Mouse (Mus musculus): Measurements from ENCODE around the gene Smc5.

DNA sequence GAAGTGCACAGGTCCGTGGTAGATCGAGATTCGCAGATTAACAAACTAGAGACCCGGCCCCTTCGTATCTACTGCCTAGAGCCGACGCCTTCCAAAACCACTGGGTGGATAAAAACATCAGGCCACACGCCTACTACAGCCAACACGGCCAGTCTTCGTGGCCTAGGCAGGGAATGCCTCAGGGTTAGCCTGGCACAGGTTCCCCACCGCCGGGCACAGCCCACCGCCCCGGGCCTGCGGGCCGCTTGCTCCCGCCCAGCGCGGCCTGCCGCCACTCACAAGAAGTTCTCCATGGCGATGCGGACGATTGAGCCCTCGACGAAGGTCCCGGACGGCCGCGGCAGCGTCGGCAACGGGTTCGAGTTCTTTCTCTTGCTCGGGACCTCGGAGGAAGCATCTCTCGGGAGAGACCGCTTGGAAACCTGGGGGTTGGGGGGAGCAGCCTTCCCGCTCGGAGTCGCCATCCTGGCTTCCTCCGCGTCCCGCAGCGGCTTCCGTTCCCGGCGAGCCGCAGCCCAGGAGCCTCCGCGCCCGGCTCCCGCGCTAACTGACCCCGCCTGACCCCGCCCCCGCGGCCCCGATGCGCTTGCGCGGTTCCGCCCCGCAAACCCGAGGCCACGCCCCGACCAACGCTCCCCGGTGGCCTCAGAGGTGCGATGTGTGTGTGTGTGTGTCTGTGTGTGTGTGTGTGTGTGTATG is at the start of gene Smc5:
- peak; percentile 74 for TF ChIP-seq POLR2A (IDR thresholded peaks at IDR 0.05; ENCODE audit: low read depth, low read length)
- no peak for TF ChIP-seq CTCF (IDR thresholded peaks at IDR 0.05; ENCODE audit: borderline replicate concordance, insufficient read depth, low read length)

Data from embryonic fibroblast, embryonic 13.5 days (primary cell).